Mouse (Mus musculus) G1E (cell line): ENCODE data around the gene Nmrk2. TPM values are rescaled to one million over a fixed set of nuclear protein-coding genes. Genes with fewer than 3 reads are reported as not detected.

ENCODE experiments used
- ATAC-seq: 2 replicates; pipeline ENCODE4 v1.8.0; 2016; ENCODE audit warnings: mild to moderate bottlenecking; ENCODE audit not compliant: insufficient number of reproducible peaks, poor library complexity, low FRiP score, severe bottlenecking; ENCODE audit errors: extremely low read depth
- DNase-seq: peaks from one replicate; pipeline ENCODE4 v3.0.0; 2012; ENCODE audit warnings: low spot score
- H3K27me3 ChIP-seq: 2 replicates; pipeline ENCODE4 v1.6.1; 2012; ENCODE audit warnings: mild to moderate bottlenecking, low read length, inconsistent platforms; ENCODE audit not compliant: insufficient read depth
- H3K36me3 ChIP-seq: replicated peaks from 2 replicates; pipeline ENCODE3; 2012; ENCODE audit warnings: mild to moderate bottlenecking, inconsistent platforms
- H3K4me1 ChIP-seq: 2 replicates; pipeline ENCODE4 v1.6.1; 2012; ENCODE audit warnings: low read depth, low read length, inconsistent platforms, mixed read lengths; ENCODE audit not compliant: insufficient read depth
- H3K4me3 ChIP-seq: 2 replicates; pipeline ENCODE4 v1.5.1; 2012; ENCODE audit warnings: low read depth, mild to moderate bottlenecking, inconsistent platforms, low read length, moderate library complexity, mixed read lengths
- H3K9me3 ChIP-seq: replicated peaks from 2 replicates; pipeline ENCODE4 v1.6.1; 2012; ENCODE audit warnings: inconsistent platforms
- CTCF ChIP-seq: IDR thresholded peaks from 2 replicates; pipeline ENCODE4 v1.5.1; 2012; ENCODE audit warnings: low read depth, low read length, inconsistent platforms, mixed read lengths
- GATA1 ChIP-seq: IDR thresholded peaks from 2 replicates; pipeline ENCODE4 v1.6.1; 2012; ENCODE audit warnings: borderline replicate concordance, low read length, inconsistent platforms, mixed read lengths
- GATA2 ChIP-seq: IDR thresholded peaks from 2 replicates; pipeline ENCODE4 v1.6.1; 2012; ENCODE audit warnings: low read depth, low read length, inconsistent platforms, borderline replicate concordance
- POLR2AphosphoS5 ChIP-seq: IDR thresholded peaks from 2 replicates; pipeline ENCODE4 v1.6.1; 2012; ENCODE audit warnings: low read depth, low read length, inconsistent platforms; ENCODE audit not compliant: insufficient replicate concordance
- TAL1 ChIP-seq: conservative IDR thresholded peaks from 2 replicates; pipeline ENCODE4 v1.6.1; 2012; ENCODE audit warnings: low read depth, low read length, inconsistent platforms, mixed read lengths
- polyA plus RNA-seq: library from polyadenylated mRNA; stranded (reverse); fragments of >175 nt; gene quantifications from 2 replicates; pipeline ENCODE4 v1.2.3, GENCODE M21; 2012
- total RNA-seq, 2 experiments: library from RNA; stranded (forward) in 1 of 2; stranded (reverse) in 1 of 2; fragments of 200-1000 nt in 1 of 2; fragments of >200 nt in 1 of 2; fragmentation: Nextera tagmentation in 1 of 2; gene quantifications; 2 replicates each; pipeline ENCODE4 v1.2.3; 2014 to 2017

Gene Nmrk2
- not detected in 2 replicates for total RNA-seq (2014; fragmentation: Nextera tagmentation)
- total RNA-seq (2017) = not detected in 2 replicates
- not detected in 2 replicates for polyA plus RNA-seq

DNA sequence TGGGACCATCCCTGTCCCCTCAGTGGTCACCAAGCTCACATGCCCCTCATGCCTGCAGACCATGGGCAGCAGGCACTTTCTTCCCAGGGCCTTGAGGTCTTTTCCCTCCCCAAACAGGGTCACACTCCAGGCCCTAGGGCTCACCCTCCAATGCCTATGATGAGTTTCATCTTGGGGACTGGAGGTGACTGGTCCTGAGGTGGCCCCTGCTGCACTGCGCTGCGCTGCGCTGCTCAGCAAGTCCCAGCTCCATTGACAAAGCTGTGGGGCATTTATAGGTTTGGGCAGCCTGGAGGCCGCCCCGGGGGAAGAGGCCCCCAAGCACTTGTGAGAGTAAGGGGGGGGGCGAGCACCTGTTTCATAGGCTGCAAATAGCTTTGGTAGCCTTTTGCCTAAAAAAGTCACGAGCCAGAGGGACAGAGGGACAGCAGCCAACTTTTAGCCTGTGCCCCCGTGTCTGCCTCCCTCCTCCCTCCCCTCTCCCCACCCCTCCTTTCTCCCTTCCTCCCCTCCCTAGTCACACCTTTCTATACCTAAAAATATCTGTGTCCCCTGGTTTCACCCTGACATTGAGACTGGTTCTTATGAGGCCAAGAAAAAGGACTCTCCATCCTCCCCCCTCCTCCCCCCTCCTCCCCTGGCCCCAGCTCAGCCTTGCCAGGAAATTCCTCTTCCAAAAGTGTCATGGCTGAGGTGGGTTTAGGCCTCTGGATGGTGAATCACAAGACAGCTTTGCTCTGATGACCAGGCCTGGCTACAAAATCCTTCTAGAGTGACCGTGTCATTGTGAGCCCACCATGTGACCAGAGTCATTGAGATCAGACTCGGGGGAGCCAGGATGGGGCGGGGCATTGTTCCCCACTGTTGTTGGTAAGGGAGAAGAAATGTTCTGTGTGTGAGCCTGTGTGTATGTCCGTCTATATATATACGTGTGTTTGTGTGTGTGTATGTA, at the start of gene Nmrk2:
Nmrk2 (minus strand) TSS at position 245 of the 952 bp plus-strand sequence.
- peaks cover 62% of the 10 kb centered on the region for H3K27me3 ChIP-seq
- DNase-seq = no peak

DNA sequence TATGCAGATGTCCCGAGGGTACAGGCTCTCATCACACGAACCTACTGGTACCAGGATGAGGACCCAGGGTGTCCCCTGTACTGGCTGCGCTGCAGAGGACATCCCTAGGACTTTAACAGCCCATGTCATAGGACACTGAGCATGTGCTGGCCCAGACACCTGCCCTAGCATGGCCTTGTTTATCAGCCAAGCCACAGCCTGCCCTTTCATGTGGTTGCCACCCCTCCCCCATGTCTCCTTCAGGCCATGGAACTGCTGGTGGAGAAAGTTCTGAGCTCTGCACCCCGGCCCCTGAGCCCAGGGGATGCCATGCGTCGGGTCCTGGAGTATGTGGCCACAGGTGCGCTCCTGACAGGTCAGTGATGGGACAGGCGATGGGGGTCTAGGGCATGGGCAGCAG, 47.6 kb upstream of the Nmrk2 start:
- TF ChIP-seq GATA1 = no peak
- Histone ChIP-seq H3K9me3 (no peaks in the 10 kb centered on the region), H3K4me3 (no peak overlapping the region), H3K36me3 (no peaks in the 10 kb centered on the region), H3K4me1 (peaks cover 28% of the 10 kb centered on the region), H3K27me3 (peaks cover 89% of the 10 kb centered on the region)
- no peak for ATAC-seq
- DNase-seq = no peak

More for the DNA sequence above, at the start of gene Nmrk2:
- ATAC-seq = no peak
- Histone ChIP-seq H3K4me1 (peaks cover 16% of the 10 kb centered on the region), H3K4me3 (no peak within 1 kb of the TSS), H3K36me3 (no peaks in the 10 kb centered on the region), H3K9me3 (no peaks in the 10 kb centered on the region)
- TF ChIP-seq POLR2AphosphoS5 = no peak
- TF ChIP-seq GATA2 = no peak
- no peak for TF ChIP-seq GATA1
- TF ChIP-seq TAL1 = no peak
- no peak for TF ChIP-seq CTCF

DNA sequence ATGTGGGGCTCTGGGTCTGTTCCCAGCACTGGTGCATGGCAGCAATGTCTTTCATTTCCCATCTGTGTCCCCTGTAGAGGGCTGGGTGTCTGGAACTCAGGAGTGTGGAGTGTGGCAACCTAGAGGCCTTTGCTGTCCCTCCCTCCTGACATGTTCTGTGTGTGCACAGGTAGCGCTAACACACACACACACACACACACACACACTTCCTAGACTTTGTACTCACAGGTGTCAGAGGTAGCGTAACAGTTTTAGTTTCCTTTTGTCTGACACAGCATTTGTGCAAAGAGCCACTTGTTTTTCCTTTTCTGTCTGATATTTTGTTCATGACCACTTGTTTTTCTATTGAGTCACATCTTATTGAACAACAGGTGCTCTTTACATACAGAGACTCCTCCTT, 46.0 kb upstream of the Nmrk2 start:
- no peak for TF ChIP-seq CTCF
- TF ChIP-seq GATA2 = no peak
- no peak for TF ChIP-seq GATA1
- no peak for TF ChIP-seq TAL1
- TF ChIP-seq POLR2AphosphoS5 = no peak
- DNase-seq (no peak), ATAC-seq (no peak)
- no peaks in the 10 kb centered on the region for H3K9me3 ChIP-seq
- no peaks in the 10 kb centered on the region for H3K36me3 ChIP-seq
- peaks cover 90% of the 10 kb centered on the region for H3K27me3 ChIP-seq
- H3K4me1 ChIP-seq = peaks cover 29% of the 10 kb centered on the region
- H3K4me3 ChIP-seq = no peak overlapping the region

DNA sequence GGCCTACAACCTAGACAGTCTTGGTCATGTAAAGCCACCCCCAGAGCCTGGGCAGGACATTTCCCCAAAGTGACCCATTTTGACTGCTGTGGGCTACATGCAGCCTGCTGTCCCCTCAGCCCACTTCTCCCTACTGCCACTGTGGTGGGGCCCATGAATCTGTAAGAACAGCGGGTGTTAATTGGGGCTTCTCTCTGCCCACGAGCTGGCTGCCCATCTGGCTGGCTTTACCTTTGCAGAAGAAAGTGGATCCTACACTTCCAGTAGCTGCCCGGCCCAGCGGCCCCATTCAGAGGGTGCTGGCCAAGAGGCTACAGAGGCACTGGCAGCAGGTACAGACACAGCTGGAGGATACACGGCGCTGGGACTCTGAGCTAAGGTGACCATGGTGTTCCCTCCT, 43.3 kb upstream of the Nmrk2 start:
- Histone ChIP-seq H3K27me3 (peaks cover 86% of the 10 kb centered on the region), H3K4me1 (peaks cover 27% of the 10 kb centered on the region), H3K4me3 (no peak overlapping the region), H3K36me3 (no peaks in the 10 kb centered on the region), H3K9me3 (no peaks in the 10 kb centered on the region)
- no peak for TF ChIP-seq GATA2
- no peak for TF ChIP-seq CTCF
- no peak for TF ChIP-seq POLR2AphosphoS5
- TF ChIP-seq GATA1 = no peak
- TF ChIP-seq TAL1 = no peak
- DNase-seq (no peak), ATAC-seq (no peak)

DNA sequence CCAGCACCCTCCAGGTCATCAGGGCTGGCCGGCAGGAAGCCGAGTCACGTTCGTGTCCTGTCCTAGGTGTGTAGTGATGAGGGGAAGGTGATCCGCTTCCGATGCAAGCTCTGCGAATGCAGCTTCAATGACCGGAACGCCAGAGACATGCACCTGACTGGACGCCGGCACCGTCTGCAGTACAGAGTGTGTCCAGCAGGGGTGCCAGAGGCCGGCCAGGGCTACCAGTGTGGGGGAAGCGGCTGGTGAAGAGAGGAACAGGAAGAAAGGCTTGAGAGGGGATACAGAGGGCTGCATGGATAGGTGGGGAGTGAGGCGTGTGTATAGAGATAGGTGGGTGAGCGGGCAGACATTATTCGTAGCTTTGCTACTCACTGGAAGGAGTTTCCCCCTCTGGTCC, 42.7 kb upstream of the Nmrk2 start:
- peak; percentile 91 for TF ChIP-seq CTCF
- TF ChIP-seq GATA1 = no peak
- Histone ChIP-seq H3K27me3 (peaks cover 86% of the 10 kb centered on the region), H3K4me1 (peaks cover 25% of the 10 kb centered on the region), H3K4me3 (0 out of 2 replicates have a peak overlapping the region, but pooled peaks have one; percentile 2), H3K36me3 (no peaks in the 10 kb centered on the region), H3K9me3 (no peaks in the 10 kb centered on the region)
- DNase-seq (peak; percentile 73), ATAC-seq (peak; percentile 67; the same call in 1 of the 2 replicates)

DNA sequence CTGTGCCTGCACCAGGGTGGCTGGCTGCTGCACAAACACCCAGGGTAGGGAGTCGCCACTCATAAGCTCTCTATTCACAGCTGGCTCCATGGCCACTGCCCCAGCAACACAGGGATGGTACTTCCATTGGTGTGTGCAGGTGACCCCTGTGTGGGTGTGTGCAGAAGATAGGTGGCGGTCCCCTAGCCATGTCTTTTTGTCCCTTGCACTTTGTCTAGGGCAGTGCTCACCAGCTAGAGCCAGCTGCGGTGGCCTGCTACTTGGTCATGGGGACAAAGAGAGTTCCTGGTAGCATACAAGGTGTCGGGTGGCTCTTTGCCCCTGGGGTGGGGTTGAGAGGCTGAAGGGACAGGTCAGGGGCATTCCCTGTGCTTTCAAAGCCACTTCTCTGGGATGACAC, 42.3 kb upstream of the Nmrk2 start:
- Histone ChIP-seq H3K4me3 (0 out of 2 replicates have a peak overlapping the region, but pooled peaks have one; percentile 2), H3K27me3 (peaks cover 85% of the 10 kb centered on the region), H3K4me1 (peaks cover 23% of the 10 kb centered on the region), H3K36me3 (no peaks in the 10 kb centered on the region), H3K9me3 (no peaks in the 10 kb centered on the region)
- no peak for DNase-seq
- ATAC-seq = no peak
- TF ChIP-seq GATA2 (no peak), GATA1 (no peak), POLR2AphosphoS5 (no peak), TAL1 (no peak), CTCF (no peak)

DNA sequence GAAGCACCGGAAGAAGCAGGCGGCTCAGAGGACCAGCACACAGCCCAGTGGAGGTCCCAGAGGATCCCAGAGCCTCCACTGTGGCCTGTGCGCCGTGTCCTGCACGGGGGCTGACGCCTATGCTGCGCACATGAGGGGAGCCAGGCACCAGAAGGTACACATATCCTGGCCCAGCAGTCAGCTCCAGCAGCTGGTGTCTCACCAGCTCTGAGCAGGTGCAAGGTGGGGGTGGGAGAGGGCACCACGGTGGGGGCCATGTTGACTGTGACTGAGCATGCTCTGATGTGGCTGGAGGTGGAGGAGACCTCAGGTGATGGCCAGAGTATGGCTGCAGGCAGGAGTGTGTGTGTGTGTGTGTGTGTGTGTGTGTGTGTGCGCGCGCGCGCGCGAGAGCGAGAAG, 40.2 kb upstream of the Nmrk2 start:
- TF ChIP-seq CTCF = no peak
- no peak for TF ChIP-seq GATA2
- no peak for TF ChIP-seq TAL1
- TF ChIP-seq GATA1 = no peak
- no peak for TF ChIP-seq POLR2AphosphoS5
- no peak for ATAC-seq

More for the DNA sequence above, 40.2 kb upstream of the Nmrk2 start:
- Histone ChIP-seq H3K27me3 (peaks cover 71% of the 10 kb centered on the region), H3K36me3 (no peaks in the 10 kb centered on the region), H3K9me3 (no peaks in the 10 kb centered on the region), H3K4me1 (peaks cover 33% of the 10 kb centered on the region), H3K4me3 (no peak overlapping the region)
- no peak for DNase-seq
